Mouse (Mus musculus) C2C12 (cell line): ENCODE measurements at regions not wholly inside any gene's neighbourhood (a gene's known extent, or its start where the extent isn't known, plus 50 kb on each side); places are given as distances from the start of the nearest gene placed in this dataset.

Experiments
- H3K27me3 ChIP-seq: one replicate; pipeline ENCODE4 v1.6.1; 2011; ENCODE audit not compliant: control insufficient read depth, insufficient read depth, insufficient read length
- H3K36me3 ChIP-seq: one replicate; pipeline ENCODE4 v1.6.1; 2011; ENCODE audit not compliant: control insufficient read depth, insufficient read depth
- H3K4me3 ChIP-seq: one replicate; pipeline ENCODE4 v1.5.1; 2011; ENCODE audit warnings: mild to moderate bottlenecking, control low read depth; ENCODE audit not compliant: poor library complexity, insufficient read depth, severe bottlenecking
- H3K79me2 ChIP-seq: one replicate; pipeline ENCODE4 v1.6.1; 2011; ENCODE audit not compliant: control insufficient read depth, insufficient read depth
- H3K79me3 ChIP-seq: one replicate; pipeline ENCODE4 v1.6.1; 2011; ENCODE audit warnings: low read depth, control low read depth
- H3ac ChIP-seq: one replicate; pipeline ENCODE3; 2011; ENCODE audit warnings: low read depth; ENCODE audit not compliant: control insufficient read depth, insufficient read length
- CEBPB ChIP-seq: IDR thresholded peaks from one replicate; pipeline ENCODE4 v1.6.1; 2011; ENCODE audit warnings: low read depth, mild to moderate bottlenecking, control low read depth, moderate library complexity
- CTCF ChIP-seq: IDR thresholded peaks from one replicate; pipeline ENCODE4 v1.5.1; 2011; ENCODE audit not compliant: control insufficient read depth, insufficient read depth, insufficient read length
- FOSL1 ChIP-seq: IDR thresholded peaks from one replicate; pipeline ENCODE4 v1.8.0; 2011; ENCODE audit warnings: mild to moderate bottlenecking, low read length; ENCODE audit not compliant: poor library complexity, insufficient read depth, severe bottlenecking
- MAX ChIP-seq: IDR thresholded peaks from one replicate; pipeline ENCODE4 v1.6.1; 2011; ENCODE audit warnings: mild to moderate bottlenecking, control low read depth
- MYOD1 ChIP-seq: IDR thresholded peaks from one replicate; pipeline ENCODE4 v1.6.1; 2011; ENCODE audit warnings: low read depth; ENCODE audit not compliant: control insufficient read depth, insufficient read length
- MYOG ChIP-seq: IDR thresholded peaks from one replicate; pipeline ENCODE4 v1.6.1; 2011; ENCODE audit not compliant: control insufficient read depth, insufficient read length; ENCODE audit errors: extremely low read depth
- USF1 ChIP-seq: IDR thresholded peaks from one replicate; pipeline ENCODE4 v1.6.1; 2011; ENCODE audit warnings: low read depth, mild to moderate bottlenecking, control low read depth, moderate library complexity

DNA sequence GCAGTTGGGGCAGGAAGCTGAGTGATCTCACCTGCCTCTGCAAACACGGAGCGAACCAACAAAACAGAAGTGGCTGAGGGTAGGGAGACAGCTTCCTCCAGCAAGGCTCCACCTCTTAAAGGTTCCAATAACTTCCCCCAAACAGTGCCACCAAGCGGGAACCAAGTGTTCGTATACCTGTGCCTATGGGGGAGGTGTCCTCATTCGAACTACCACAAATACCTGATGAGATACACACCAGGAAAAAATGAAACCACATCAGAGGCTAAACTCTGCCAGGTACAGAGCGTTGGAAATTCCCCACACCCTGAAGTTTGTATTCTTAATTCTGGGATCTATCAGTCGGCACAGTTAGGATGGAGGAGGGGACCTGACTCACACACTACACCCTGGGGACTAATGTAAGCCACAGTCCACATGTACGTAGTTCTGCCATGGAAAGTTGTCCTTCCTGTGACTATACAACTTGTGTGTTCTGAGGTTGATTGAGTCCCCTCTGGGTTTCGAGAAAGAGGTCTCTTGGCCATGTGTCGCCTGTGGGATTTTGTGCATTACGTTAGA lies 74.4 kb upstream of the Bach2 start:
- Histone ChIP-seq H3K79me3 (no peaks in the 10 kb centered on the region), H3K4me3 (no peak overlapping the region), H3K27me3 (no peaks in the 10 kb centered on the region), H3K36me3 (no peaks in the 10 kb centered on the region), H3ac (no peak overlapping the region), H3K79me2 (no peaks in the 10 kb centered on the region)
- no peak for TF ChIP-seq CTCF
- no peak for TF ChIP-seq FOSL1
- no peak for TF ChIP-seq MAX
- no peak for TF ChIP-seq MYOD1
- TF ChIP-seq CEBPB, result no peak
- no peak for TF ChIP-seq USF1
- TF ChIP-seq MYOG, result no peak

- H3K4me3 ChIP-seq, result no peak overlapping the region
- H3K36me3 ChIP-seq, result no peaks in the 10 kb centered on the region
- no peaks in the 10 kb centered on the region for H3K79me3 ChIP-seq
- H3K27me3 ChIP-seq, result no peaks in the 10 kb centered on the region
- no peak overlapping the region for H3ac ChIP-seq
- TF ChIP-seq MYOG (no peak), CTCF (no peak), MYOD1 (no peak), USF1 (no peak), FOSL1 (no peak), CEBPB (no peak), MAX (no peak)
- H3K79me2 ChIP-seq, result no peaks in the 10 kb centered on the region
Measured at GRCm38 (mm10) chr4:32164736-32165241, 73.8 kb upstream of the Bach2 start.

- Histone ChIP-seq H3K79me2 (no peaks in the 10 kb centered on the region), H3K4me3 (no peak overlapping the region), H3K27me3 (no peaks in the 10 kb centered on the region), H3K36me3 (no peaks in the 10 kb centered on the region), H3K79me3 (no peaks in the 10 kb centered on the region), H3ac (no peak overlapping the region)
- TF ChIP-seq FOSL1 (no peak), USF1 (no peak), CTCF (no peak), MYOD1 (no peak), MAX (no peak), MYOG (no peak), CEBPB (no peak)
Measured at GRCm38 (mm10) chr4:32165918-32166528, 72.6 kb upstream of the Bach2 start.

DNA sequence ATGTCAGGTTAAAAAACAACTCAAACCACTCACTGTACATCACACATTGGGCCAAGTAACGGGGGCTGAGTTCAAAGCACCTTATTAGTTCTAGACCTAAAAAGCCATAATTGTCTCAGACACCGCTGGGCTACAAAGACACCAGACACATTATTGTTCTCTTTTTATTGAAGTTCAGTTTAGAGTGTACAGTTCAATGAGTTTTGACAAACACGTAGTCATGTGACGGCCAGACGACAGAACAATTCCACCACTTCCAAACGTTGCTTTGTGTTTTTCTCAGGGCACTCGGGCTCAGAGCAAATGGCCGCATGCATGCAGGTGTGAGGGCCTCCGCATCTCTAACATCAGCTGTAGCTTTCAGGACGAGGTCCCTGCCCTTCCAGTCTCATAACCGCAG lies 71.5 kb upstream of the Bach2 start:
- Histone ChIP-seq H3K36me3 (no peaks in the 10 kb centered on the region), H3K4me3 (no peak overlapping the region), H3K79me3 (no peaks in the 10 kb centered on the region), H3K79me2 (no peaks in the 10 kb centered on the region), H3K27me3 (no peaks in the 10 kb centered on the region), H3ac (no peak overlapping the region)
- TF ChIP-seq MAX, result no peak
- no peak for TF ChIP-seq MYOD1
- TF ChIP-seq USF1, result no peak
- TF ChIP-seq MYOG, result no peak

GRCm38 (mm10) chr4:32170106-32170459 lies 68.5 kb upstream of the Bach2 start:
- Histone ChIP-seq H3K36me3 (no peaks in the 10 kb centered on the region), H3K4me3 (no peak overlapping the region), H3ac (no peak overlapping the region), H3K79me2 (no peaks in the 10 kb centered on the region), H3K27me3 (no peaks in the 10 kb centered on the region), H3K79me3 (no peaks in the 10 kb centered on the region)
- TF ChIP-seq MYOG (no peak), MYOD1 (no peak), MAX (no peak), USF1 (no peak), CTCF (no peak), CEBPB (no peak), FOSL1 (no peak)

DNA sequence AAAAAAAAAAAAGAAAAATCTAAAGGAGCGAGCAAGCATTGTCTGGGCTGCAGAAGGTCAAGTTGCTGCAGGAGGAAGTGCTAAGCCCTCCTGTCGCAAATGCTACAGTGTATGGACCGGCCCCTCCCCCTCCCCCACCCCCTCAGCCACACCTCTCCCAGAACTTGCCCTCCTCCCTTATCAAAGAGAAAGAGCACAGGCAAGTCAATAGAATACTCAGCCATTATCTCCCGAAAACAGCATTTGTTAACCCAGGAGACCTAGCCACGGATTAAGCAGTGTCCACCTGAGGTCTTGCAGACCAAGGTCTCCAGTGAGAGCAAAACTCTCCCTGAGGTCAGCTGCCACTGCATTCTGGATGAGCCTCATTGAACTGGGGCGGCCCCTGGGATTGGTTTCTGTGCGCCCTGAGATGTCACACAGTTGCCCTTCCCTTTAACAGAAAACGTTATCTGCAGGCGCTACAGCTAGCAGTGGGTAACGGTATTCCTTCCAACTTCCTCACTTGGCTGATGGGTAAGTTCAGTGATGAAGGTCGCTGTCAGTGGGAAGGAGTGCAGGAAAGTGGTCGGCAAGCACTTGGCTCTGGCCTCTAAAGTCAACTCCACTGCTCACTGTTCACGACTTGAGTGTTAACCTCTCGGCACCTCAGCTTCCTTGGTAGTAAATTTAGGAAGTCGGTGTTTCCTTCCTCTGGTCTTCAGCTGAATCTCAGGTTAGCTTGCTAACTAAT lies 68.0 kb upstream of the Bach2 start:
- no peaks in the 10 kb centered on the region for H3K36me3 ChIP-seq
- no peaks in the 10 kb centered on the region for H3K27me3 ChIP-seq
- TF ChIP-seq FOSL1 (no peak), MYOG (no peak), MAX (no peak), CEBPB (no peak)
- H3K79me3 ChIP-seq, result no peaks in the 10 kb centered on the region
- no peak overlapping the region for H3K4me3 ChIP-seq
- no peak overlapping the region for H3ac ChIP-seq
- H3K79me2 ChIP-seq, result no peaks in the 10 kb centered on the region
